Mouse (Mus musculus): ENCODE results near the gene Zbtb8os.
"Not testable (repeated sequence)": the region's sequence is repeated elsewhere in the genome, so short reads cannot be mapped to it uniquely, and the experiment has no call there.

Zbtb8os gene

GRCm38 (mm10) chr4:129332846-129333245, 2.6 kb upstream of the Zbtb8os start:
- in situ Hi-C loops (cut with MboI, MseI), result no loop called here

- in situ Hi-C loops (cut with MboI, MseI), result no loop called here
Observed at GRCm38 (mm10) chr4:129334677-129335215, 749 bp upstream of the Zbtb8os start.

GRCm38 (mm10) chr4:129336291-129336690, 796 bp downstream of the Zbtb8os start:
- in situ Hi-C loops (cut with MboI, MseI), result no loop called here

- in situ Hi-C loops (cut with MboI, MseI), result loop anchor here (5.0 kb wide), 1 partner anchor 118 kb away; no protein-coding TSS in a partner anchor
Observed at GRCm38 (mm10) chr4:129339743-129340142, 4.2 kb downstream of the Zbtb8os start.

- in situ Hi-C loops (cut with MboI, MseI), result loop anchor here (5.0 kb wide), 1 partner anchor 115 kb away; no protein-coding TSS in a partner anchor
Observed at GRCm38 (mm10) chr4:129341888-129342287, 6.4 kb downstream of the Zbtb8os start.

GRCm38 (mm10) chr4:129342705-129343104, 7.2 kb downstream of the Zbtb8os start:
- in situ Hi-C loops (cut with MboI, MseI), result loop anchor here (5.0 kb wide), 1 partner anchor 115 kb away; no protein-coding TSS in a partner anchor

- in situ Hi-C loops (cut with MboI, MseI), result no loop called here
Observed at GRCm38 (mm10) chr4:129346481-129347154, 11.1 kb downstream of the Zbtb8os start.

GRCm38 (mm10) chr4:129350644-129351043, 15.1 kb downstream of the Zbtb8os start:
- in situ Hi-C loops (cut with MboI, MseI), result no loop called here

- in situ Hi-C loops (cut with MboI, MseI), result no loop called here
Observed at GRCm38 (mm10) chr4:129351111-129351510, 15.6 kb downstream of the Zbtb8os start.

GRCm38 (mm10) chr4:129353176-129353575, 17.7 kb downstream of the Zbtb8os start:
- in situ Hi-C loops (cut with MboI, MseI), result no loop called here

GRCm38 (mm10) chr4:129354236-129354635, 18.7 kb downstream of the Zbtb8os start:
- in situ Hi-C loops (cut with MboI, MseI), result no loop called here

GRCm38 (mm10) chr4:129357613-129358163, 22.2 kb downstream of the Zbtb8os start:
- in situ Hi-C loops (cut with MboI, MseI), result no loop called here

GRCm38 (mm10) chr4:129362238-129362637, 26.7 kb downstream of the Zbtb8os start:
- in situ Hi-C loops (cut with MboI, MseI), result not testable (repeated sequence)

- in situ Hi-C loops (cut with MboI, MseI), result no loop called here
Observed at GRCm38 (mm10) chr4:129362771-129363170, 27.3 kb downstream of the Zbtb8os start.

- in situ Hi-C loops (cut with MboI, MseI), result no loop called here
Observed at GRCm38 (mm10) chr4:129363463-129363862, 28.0 kb downstream of the Zbtb8os start.

GRCm38 (mm10) chr4:129364379-129364778, 28.9 kb downstream of the Zbtb8os start:
- in situ Hi-C loops (cut with MboI, MseI), result no loop called here

- in situ Hi-C loops (cut with MboI, MseI), result no loop called here
Observed at GRCm38 (mm10) chr4:129365224-129365623, 29.7 kb downstream of the Zbtb8os start.

GRCm38 (mm10) chr4:129371391-129371790, 35.9 kb downstream of the Zbtb8os start:
- in situ Hi-C loops (cut with MboI, MseI), result no loop called here

GRCm38 (mm10) chr4:129373202-129373976, 37.9 kb downstream of the Zbtb8os start:
- in situ Hi-C loops (cut with MboI, MseI), result no loop called here

- in situ Hi-C loops (cut with MboI, MseI), result no loop called here
Observed at GRCm38 (mm10) chr4:129374219-129374755, 38.8 kb downstream of the Zbtb8os start.

GRCm38 (mm10) chr4:129375000-129375399, 39.5 kb downstream of the Zbtb8os start:
- in situ Hi-C loops (cut with MboI, MseI), result no loop called here

- in situ Hi-C loops (cut with MboI, MseI), result no loop called here
Observed at GRCm38 (mm10) chr4:129375821-129376220, 40.3 kb downstream of the Zbtb8os start.
